In genomic region chr13:29823906-29824305, GRCm38 (mm10) we compare ENCODE assay signal across 8 mouse cellular contexts. TPM values are rescaled to one million over a fixed set of nuclear protein-coding genes. Genes with fewer than 3 reads are reported as not detected.
DNase-seq lines count a peak whose midpoint lies in the region; ATAC-seq and TF ChIP-seq lines count a peak whose summit lies in the region.

No protein-coding gene starts in this region.

- no peaks in the 10 kb centered on the region for H3K27me3 ChIP-seq in forebrain, embryonic 15.5 days
- H3K27me3 ChIP-seq in liver, postnatal 0 days (ENCODE audit: insufficient read depth, low read length) = no peaks in the 10 kb centered on the region
- H3K27me3 ChIP-seq in liver, embryonic 11.5 days (replicated peaks; ENCODE audit: control insufficient read depth, insufficient read depth, low read length) = no peaks in the 10 kb centered on the region

- no peak overlapping the region for H3K4me2 ChIP-seq in forebrain, embryonic 15.5 days (replicated peaks)
- no peak overlapping the region for H3K4me2 ChIP-seq in liver, postnatal 0 days (ENCODE audit: low read depth, low read length)
- no peak overlapping the region for H3K4me2 ChIP-seq in liver, embryonic 11.5 days

- peak; percentile 97 for ATAC-seq in forebrain, embryonic 15.5 days (replicated peaks)
- ATAC-seq in liver, postnatal 0 days = no peak
- no peak for ATAC-seq in liver, embryonic 11.5 days (replicated peaks; ENCODE audit: low FRiP score)

- H3K36me3 ChIP-seq in forebrain, embryonic 15.5 days = no peaks in the 10 kb centered on the region
- H3K36me3 ChIP-seq in liver, postnatal 0 days (replicated peaks; ENCODE audit: insufficient read depth, low read length) = no peaks in the 10 kb centered on the region
- no peaks in the 10 kb centered on the region for H3K36me3 ChIP-seq in liver, embryonic 11.5 days (ENCODE audit: control insufficient read depth, insufficient read depth, low read length)

- no peak overlapping the region for H3K9ac ChIP-seq in forebrain, embryonic 15.5 days (replicated peaks)
- no peak overlapping the region for H3K9ac ChIP-seq in liver, postnatal 0 days (replicated peaks)
- no peak overlapping the region for H3K9ac ChIP-seq in liver, embryonic 11.5 days (ENCODE audit: low read depth, low read length)

- WGBS in forebrain, embryonic 15.5 days = 16% methylated on average over 9 of the region's 9 CpGs
- 73% methylated on average over 9 of the region's 9 CpGs for WGBS in liver, postnatal 0 days (ENCODE audit: insufficient replicate concordance)
- 79% methylated on average over 9 of the region's 9 CpGs for WGBS in liver, embryonic 11.5 days

- no peaks in the 10 kb centered on the region for H3K9me3 ChIP-seq in forebrain, embryonic 15.5 days
- H3K9me3 ChIP-seq in liver, postnatal 0 days (ENCODE audit: low read length) = no peaks in the 10 kb centered on the region
- no peaks in the 10 kb centered on the region for H3K9me3 ChIP-seq in liver, embryonic 11.5 days (ENCODE audit: control insufficient read depth, low read length)

- H3K4me1 ChIP-seq in forebrain, embryonic 15.5 days = peaks cover 52% of the 10 kb centered on the region
- H3K4me1 ChIP-seq in liver, postnatal 0 days (ENCODE audit: insufficient read depth) = peaks cover 5% of the 10 kb centered on the region; the same call in 1 of the 2 replicates
- peaks cover 27% of the 10 kb centered on the region for H3K4me1 ChIP-seq in liver, embryonic 11.5 days (replicated peaks; ENCODE audit: control insufficient read depth, insufficient read depth, low read length)

- no peak overlapping the region for H3K4me3 ChIP-seq in forebrain, embryonic 15.5 days
- H3K4me3 ChIP-seq in liver, postnatal 0 days (ENCODE audit: low read depth, low read length) = no peak overlapping the region
- no peak overlapping the region for H3K4me3 ChIP-seq in liver, embryonic 11.5 days (ENCODE audit: low read depth, low read length)

- peak overlapping the region; percentile 89 for H3K27ac ChIP-seq in forebrain, embryonic 15.5 days (replicated peaks)
- H3K27ac ChIP-seq in liver, postnatal 0 days (ENCODE audit: low read depth) = no peak overlapping the region
- H3K27ac ChIP-seq in liver, embryonic 11.5 days (ENCODE audit: low read depth, low read length) = no peak overlapping the region

- TF ChIP-seq EP300 in liver, postnatal 0 days (IDR thresholded peaks at IDR 0.05; ENCODE audit: low read depth) = no peak

- DNase-seq in thymus, postnatal 36 days = peak; percentile 7 to 22
- DNase-seq in thymus, adult 18-20 months = no peak
- peak; percentile 33 for DNase-seq in left cerebral cortex, adult 11 months (ENCODE audit: low spot score)
- DNase-seq in right cerebral cortex, postnatal 25 days = peak; percentile 24
- DNase-seq in liver, postnatal 0 days = no peak
- DNase-seq in urinary bladder, postnatal 10 days (ENCODE audit: low spot score) = no peak
- no peak for DNase-seq in liver, embryonic 11.5 days (ENCODE audit: low spot score)

- no peak for TF ChIP-seq CTCF in liver, postnatal 0 days (IDR thresholded peaks at IDR 0.05; ENCODE audit: low read depth)

RNA-seq across cellular contexts. Expression of gene Cdkal1, which starts 31.6 kb away (rescaled TPM):
- polyA plus RNA-seq in forebrain, embryonic 15.5 days (2015; fragmentation: Nextera tagmentation; extraction: Ambion mirVana) = 27.8 and 28.0 TPM in 2 replicates
- polyA plus RNA-seq in liver, postnatal 0 days (2015; fragmentation: Nextera tagmentation; extraction: Ambion mirVana) = 6.4 and 8.7 TPM in 2 replicates
- polyA plus RNA-seq in liver, embryonic 11.5 days (2014; fragmentation: Nextera tagmentation; extraction: Ambion mirVana) = 26.3 and 28.0 TPM in 2 replicates

Comparison
In these comparisons a context has a peak if more than half of its experiments do, and no peak if none do; other contexts are left out.
1. DNase-seq: peak in thymus, postnatal 36 days (2 of 2), left cerebral cortex, adult 11 months (single experiment) and right cerebral cortex, postnatal 25 days (single experiment); none in thymus, adult 18-20 months (0 of 2), liver, postnatal 0 days (single experiment), urinary bladder, postnatal 10 days (single experiment) and liver, embryonic 11.5 days (single experiment).